Mouse (Mus musculus) mesoderm, embryonic 11.5 days (tissue): ENCODE measurements around the gene Rhox2b.
"Not testable (repeated sequence)": the region's sequence is repeated elsewhere in the genome, so short reads cannot be mapped to it uniquely, and the experiment has no call there.

Experiments
- DNase-seq: peaks from one replicate; pipeline ENCODE4 v3.0.0-alpha.2; 2012; ENCODE audit warnings: low read depth, low spot score

Gene Rhox2b

GRCm38 (mm10) chrX:37411767-37412166 is at the start of gene Rhox2b:
Rhox2b (plus strand) TSS chrX:37412067.
- DNase-seq: not testable (repeated sequence)

DNA sequence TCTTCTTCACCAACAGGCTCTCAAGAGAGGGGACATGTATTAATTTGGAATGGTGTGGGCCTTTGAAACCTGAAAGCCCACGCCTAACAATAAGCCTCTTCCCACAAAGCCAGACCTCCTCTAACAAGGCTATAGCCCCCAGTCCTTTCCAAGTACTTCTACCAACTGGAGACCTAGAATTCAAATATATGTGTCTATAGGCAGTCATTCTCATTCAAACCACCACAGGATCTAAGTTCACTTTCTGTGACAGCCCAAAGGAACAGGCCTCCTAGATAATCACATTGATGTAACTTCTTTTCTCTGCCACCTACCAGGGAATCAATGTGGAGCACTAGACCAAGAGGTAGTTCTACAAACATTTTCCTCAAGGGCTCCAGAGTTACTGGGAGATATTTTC is 32.1 kb upstream of the Rhox2b start, which contains the start of gene Rhox3a2:
TSS of gene Rhox3a2 (plus strand) at position 301 of the 400 bp plus-strand sequence.
- DNase-seq: not testable (repeated sequence)

DNA sequence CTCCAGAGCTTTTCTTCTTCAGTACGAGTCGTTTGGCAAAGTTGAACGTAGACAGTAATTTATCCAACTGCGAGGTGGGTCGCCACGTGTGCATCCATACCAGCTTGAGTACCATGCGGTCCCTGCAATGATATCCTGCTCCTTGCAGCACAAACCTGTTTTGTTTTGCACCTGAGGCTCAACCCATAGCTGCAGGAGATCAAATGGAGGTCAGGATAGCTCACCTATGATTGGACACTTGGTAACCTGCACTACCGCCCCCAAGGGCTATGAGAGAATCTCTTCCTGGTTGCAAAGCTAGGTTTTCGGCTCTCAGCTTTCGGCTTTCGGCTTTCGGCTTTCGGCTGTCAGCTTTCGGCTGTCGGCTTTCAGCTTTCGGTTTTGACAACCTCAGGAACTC is 21.3 kb upstream of the Rhox2b start, which contains the start of gene Rhox4a2:
TSS of gene Rhox4a2 (plus strand) at position 301 of the 400 bp plus-strand sequence.
- DNase-seq: not testable (repeated sequence)

- not testable (repeated sequence) for DNase-seq
Measured at GRCm38 (mm10) chrX:37432194-37432593, 20.3 kb downstream of the Rhox2b start, which contains the start of gene Rhox4b. Rhox4b (plus strand) TSS chrX:37432494.

- not testable (repeated sequence) for DNase-seq
Measured at GRCm38 (mm10) chrX:37453380-37453779, 41.5 kb downstream of the Rhox2b start, which contains the start of gene Rhox2c. Rhox2c (plus strand) TSS chrX:37453680.

- not testable (repeated sequence) for DNase-seq
Measured at GRCm38 (mm10) chrX:37458285-37458684, 46.4 kb downstream of the Rhox2b start, which contains the start of gene Rhox3c. Rhox3c (plus strand) TSS chrX:37458585.
